8 mouse cellular contexts compared by ENCODE assay signal in the genomic region with DNA sequence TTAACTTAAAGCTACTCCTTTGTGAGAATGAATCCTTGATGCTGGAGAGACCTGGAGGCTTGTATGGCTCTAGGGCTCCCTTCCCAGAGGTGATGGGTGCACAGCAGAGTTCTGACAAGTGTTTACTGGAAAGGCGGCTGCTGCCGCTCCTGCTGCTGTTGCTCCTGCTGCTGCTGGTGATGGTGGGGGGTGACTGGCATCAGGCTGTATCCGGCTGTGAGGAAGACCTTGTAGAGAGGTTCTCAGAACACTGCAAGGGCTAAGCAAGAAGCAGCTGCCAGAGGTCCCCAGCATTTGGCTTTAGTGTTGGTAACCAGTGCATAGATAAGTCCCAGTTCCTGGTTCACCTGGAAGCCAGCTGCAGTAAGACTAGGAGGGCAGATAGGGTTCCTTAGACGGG.
DNase-seq lines count a peak whose midpoint lies in the region; ATAC-seq and TF ChIP-seq lines count a peak whose summit lies in the region.

No protein-coding gene starts in this region.

- H3K4me3 ChIP-seq in heart, embryonic 11.5 days (ENCODE audit: low read depth, low read length), result peak overlapping the region; percentile 83
- H3K4me3 ChIP-seq in ES-E14 (ENCODE audit: insufficient read depth in 1 of 2, low read depth in 1 of 2, low read length in 2 of 2, poor library complexity in 1 of 2, severe bottlenecking in 1 of 2), result peak overlapping the region; percentile 81 to 83
- H3K4me3 ChIP-seq in hindbrain, embryonic 13.5 days, result peak overlapping the region; percentile 82
- H3K4me3 ChIP-seq in midbrain, embryonic 15.5 days, result peak overlapping the region; percentile 71

- no peaks in the 10 kb centered on the region for H3K9me3 ChIP-seq in heart, embryonic 11.5 days (replicated peaks; ENCODE audit: control insufficient read depth, low read length)
- H3K9me3 ChIP-seq in ES-E14 (ENCODE audit: control insufficient read depth, insufficient read depth, low read depth, low read length), result no peaks in the 10 kb centered on the region
- no peaks in the 10 kb centered on the region for H3K9me3 ChIP-seq in hindbrain, embryonic 13.5 days
- H3K9me3 ChIP-seq in midbrain, embryonic 15.5 days, result no peaks in the 10 kb centered on the region

- in situ Hi-C loops in ES-E14 (cut with MboI; ENCODE audit: low sequenced_read_pairs in 2 of 2, unreplicated experiment in 2 of 2), result no loop called here

- 0 out of 2 replicates have a peak, but pooled peaks cover under 1% of the 10 kb centered on the region for H3K36me3 ChIP-seq in heart, embryonic 11.5 days (ENCODE audit: control insufficient read depth, insufficient read depth, low read length)
- H3K36me3 ChIP-seq in ES-E14 (ENCODE audit: control insufficient read depth, insufficient read depth, low read length, poor library complexity, severe bottlenecking), result no peaks in the 10 kb centered on the region
- peaks cover 3% of the 10 kb centered on the region; the same call in 1 of the 2 replicates for H3K36me3 ChIP-seq in hindbrain, embryonic 13.5 days
- H3K36me3 ChIP-seq in midbrain, embryonic 15.5 days (replicated peaks), result no peaks in the 10 kb centered on the region

- 10% methylated on average over 4 of the region's 4 CpGs for WGBS in heart, embryonic 11.5 days (ENCODE audit: insufficient replicate concordance)
- 4% methylated on average over 4 of the region's 4 CpGs for WGBS in hindbrain, embryonic 13.5 days
- 10% methylated on average over 4 of the region's 4 CpGs for WGBS in midbrain, embryonic 15.5 days

- peak overlapping the region; percentile 98 for H3K27ac ChIP-seq in heart, embryonic 11.5 days (ENCODE audit: low read depth, low read length)
- H3K27ac ChIP-seq in ES-E14 (ENCODE audit: insufficient read depth, low read depth, low read length, poor library complexity, severe bottlenecking), result no peak overlapping the region
- peak overlapping the region; percentile 100 for H3K27ac ChIP-seq in hindbrain, embryonic 13.5 days
- peak overlapping the region; percentile 99 for H3K27ac ChIP-seq in midbrain, embryonic 15.5 days

- peak overlapping the region; percentile 94 for H3K9ac ChIP-seq in heart, embryonic 11.5 days (ENCODE audit: low read depth, low read length)
- H3K9ac ChIP-seq in ES-E14 (ENCODE audit: insufficient read depth, low read depth, low read length, poor library complexity, severe bottlenecking), result peak overlapping the region; percentile 81
- peak overlapping the region; percentile 99 for H3K9ac ChIP-seq in hindbrain, embryonic 13.5 days
- H3K9ac ChIP-seq in midbrain, embryonic 15.5 days, result peak overlapping the region; percentile 82

- ATAC-seq in heart, embryonic 11.5 days (replicated peaks; ENCODE audit: insufficient number of reproducible peaks, low FRiP score, low TSS enrichment), result no peak
- ATAC-seq in hindbrain, embryonic 13.5 days (ENCODE audit: low FRiP score), result no peak
- ATAC-seq in midbrain, embryonic 15.5 days (replicated peaks), result no peak

- intact Hi-C loops in heart, postnatal 10 days (cut with DNase I), result loop anchor here (5.0 kb wide), 1 partner anchor 84 kb away; a partner anchor contains a TSS
- intact Hi-C loops in left cerebral cortex, postnatal 14 days (cut with DNase I), result loop anchor here (2.0 to 5.0 kb wide), 2 partner anchors 34 to 58 kb away; no protein-coding TSS in a partner anchor
- intact Hi-C loops in gastrocnemius, postnatal 36 days (cut with DNase I), result no loop called here

- peaks cover 79% of the 10 kb centered on the region for H3K4me1 ChIP-seq in heart, embryonic 11.5 days (ENCODE audit: control insufficient read depth, insufficient read depth, low read length)
- H3K4me1 ChIP-seq in ES-E14 (ENCODE audit: control insufficient read depth in 2 of 2, insufficient read depth in 2 of 2, low read length in 2 of 2, poor library complexity in 1 of 2), result peaks cover 13 to 38% of the 10 kb centered on the region in 2 experiments
- peaks cover 89% of the 10 kb centered on the region for H3K4me1 ChIP-seq in hindbrain, embryonic 13.5 days (replicated peaks)
- H3K4me1 ChIP-seq in midbrain, embryonic 15.5 days, result peaks cover 85% of the 10 kb centered on the region

- H3K27me3 ChIP-seq in heart, embryonic 11.5 days (ENCODE audit: control insufficient read depth, insufficient read depth, low read length), result no peaks in the 10 kb centered on the region
- H3K27me3 ChIP-seq in hindbrain, embryonic 13.5 days, result no peaks in the 10 kb centered on the region
- H3K27me3 ChIP-seq in midbrain, embryonic 15.5 days (replicated peaks), result no peaks in the 10 kb centered on the region

- no peak for DNase-seq in heart, postnatal 10 days
- no peak for DNase-seq in ES-E14 (ENCODE audit: low read depth, low spot score)
- DNase-seq in left cerebral cortex, postnatal 14 days (ENCODE audit: low spot score in 2 of 2), result no peak
- DNase-seq in gastrocnemius, postnatal 36 days, result no peak
- DNase-seq in adrenal gland, postnatal 25 days, result no peak

- peak overlapping the region; percentile 86 for H3K4me2 ChIP-seq in heart, embryonic 11.5 days
- peak overlapping the region; percentile 98 for H3K4me2 ChIP-seq in hindbrain, embryonic 13.5 days
- H3K4me2 ChIP-seq in midbrain, embryonic 15.5 days, result peak overlapping the region; percentile 83

TF ChIP-seq in ES-E14, 5 proteins besides CTCF, POLR2A, EP300 and RAD21:
- TF ChIP-seq ZNF384 (IDR thresholded peaks at IDR 0.05; ENCODE audit: low read depth, low read length), result no peak
- no peak for TF ChIP-seq CHD2 (IDR thresholded peaks at IDR 0.05; ENCODE audit: low read depth, low read length)
- TF ChIP-seq MAFK (IDR thresholded peaks at IDR 0.05; ENCODE audit: insufficient read depth, low read depth, low read length), result no peak
- no peak for TF ChIP-seq HCFC1 (IDR thresholded peaks at IDR 0.05; ENCODE audit: borderline replicate concordance, insufficient read depth, low read length)
- TF ChIP-seq ZC3H11A (IDR thresholded peaks at IDR 0.05; ENCODE audit: borderline replicate concordance, low read depth, low read length), result no peak
